Mouse (Mus musculus): ENCODE data around the gene Klhdc1. TPM values are rescaled to one million over a fixed set of nuclear protein-coding genes. Genes with fewer than 3 reads are reported as not detected.

The Klhdc1 gene
- polyA plus RNA-seq, 1 experiment from 2014 or later = 4.7 TPM

DNA sequence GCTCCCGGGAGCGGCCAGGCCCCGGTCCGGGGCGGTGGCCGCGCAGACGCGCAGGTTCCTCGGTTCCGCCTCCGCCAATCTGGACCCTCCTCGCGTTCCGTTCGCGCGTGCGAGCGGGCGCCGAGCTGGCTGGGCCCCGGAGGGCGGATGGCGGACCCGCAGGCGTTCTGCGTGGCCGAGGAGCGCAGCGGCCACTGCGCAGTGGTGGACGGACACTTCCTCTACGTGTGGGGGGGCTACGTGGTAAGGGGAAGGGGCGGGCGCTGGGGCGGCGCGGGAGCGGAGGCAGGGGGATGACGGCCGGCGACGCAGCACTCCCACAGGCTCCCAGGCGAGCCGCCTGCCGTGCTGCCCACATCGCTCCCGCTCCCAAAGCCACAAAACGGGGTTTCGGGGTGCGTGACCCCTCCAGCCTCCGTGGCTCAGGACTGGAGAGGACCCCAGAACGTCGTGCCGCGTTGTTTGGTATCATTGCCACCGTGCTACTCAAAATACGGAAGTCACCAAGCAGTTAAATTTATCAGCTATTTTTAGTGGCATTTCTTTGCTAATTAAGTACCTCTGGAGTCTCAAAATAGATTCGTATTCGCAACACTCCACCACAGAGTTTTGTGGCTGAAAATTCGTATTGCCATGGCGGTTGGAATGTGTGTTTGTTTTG lies 925 bp downstream of the Klhdc1 start:
- Histone ChIP-seq H3K27me3 (ENCODE audit: control insufficient read depth, insufficient read depth, low read length) (no peaks in the 10 kb centered on the region), H3K4me3 (ENCODE audit: low read depth, low read length) (peak overlapping the region; percentile 73), H3K27ac (replicated peaks; ENCODE audit: low read depth, low read length) (peak overlapping the region; percentile 61; the same call in 1 of the 2 replicates), H3K4me2 (ENCODE audit: low read depth, severe bottlenecking) (peak overlapping the region; percentile 66), H3K4me1 (ENCODE audit: control insufficient read depth, insufficient read depth, low read length) (no peaks in the 10 kb centered on the region), H3K36me3 (ENCODE audit: control insufficient read depth, insufficient read depth, low read length) (no peaks in the 10 kb centered on the region), H3K9ac (ENCODE audit: low read length) (peak overlapping the region; percentile 88), H3K9me3 (ENCODE audit: control insufficient read depth, low read length) (no peaks in the 10 kb centered on the region)
- DNase-seq (ENCODE audit: low spot score) (peak; percentile 80), ATAC-seq (ENCODE audit: insufficient number of reproducible peaks, low FRiP score, low TSS enrichment, low read depth) (peak; percentile 87)
- under 1% methylated on average over 60 of the region's 64 CpGs for WGBS

- Histone ChIP-seq H3K27ac (replicated peaks; ENCODE audit: low read depth, low read length) (no peak overlapping the region), H3K4me1 (ENCODE audit: control insufficient read depth, insufficient read depth, low read length) (no peaks in the 10 kb centered on the region), H3K4me2 (ENCODE audit: low read depth, severe bottlenecking) (no peak overlapping the region), H3K27me3 (ENCODE audit: control insufficient read depth, insufficient read depth, low read length) (no peaks in the 10 kb centered on the region), H3K9me3 (ENCODE audit: control insufficient read depth, low read length) (no peaks in the 10 kb centered on the region), H3K4me3 (ENCODE audit: low read depth, low read length) (no peak overlapping the region), H3K9ac (ENCODE audit: low read length) (no peak overlapping the region), H3K36me3 (ENCODE audit: control insufficient read depth, insufficient read depth, low read length) (no peaks in the 10 kb centered on the region)
- DNase-seq (ENCODE audit: low spot score) = no peak
- 88% methylated on average over 4 of the region's 4 CpGs for WGBS
- no peak for ATAC-seq (ENCODE audit: insufficient number of reproducible peaks, low FRiP score, low TSS enrichment, low read depth)
Observed at GRCm38 (mm10) chr12:69249766-69250165, 8.8 kb downstream of the Klhdc1 start.

DNA sequence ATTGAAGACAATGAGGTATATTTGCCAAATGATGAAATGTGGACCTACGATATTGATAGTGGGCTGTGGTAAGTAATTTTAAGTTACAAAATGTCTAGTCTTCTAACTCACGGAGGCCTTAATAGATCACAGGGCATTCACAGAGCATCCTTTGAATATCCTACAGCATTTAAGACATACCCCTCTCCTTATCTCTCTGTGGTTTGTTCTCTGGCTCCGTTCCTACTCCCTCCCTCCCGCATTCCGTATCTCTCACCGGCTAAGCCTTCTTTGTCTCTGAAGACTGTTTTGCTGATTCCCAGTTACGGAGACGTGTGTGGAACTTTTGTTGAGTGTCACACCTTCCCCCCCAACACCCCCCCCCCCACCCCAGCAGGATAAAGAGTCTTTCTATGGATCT lies 9.8 kb downstream of the Klhdc1 start:
- DNase-seq (ENCODE audit: low spot score) (no peak), ATAC-seq (ENCODE audit: insufficient number of reproducible peaks, low FRiP score, low TSS enrichment, low read depth) (no peak)
- H3K36me3 ChIP-seq (ENCODE audit: control insufficient read depth, insufficient read depth, low read length) = no peaks in the 10 kb centered on the region
- no peak overlapping the region for H3K4me2 ChIP-seq (ENCODE audit: low read depth, severe bottlenecking)
- 89% methylated on average over 8 of the region's 8 CpGs for whole genome bisulfite sequencing
- no peak overlapping the region for H3K4me3 ChIP-seq (ENCODE audit: low read depth, low read length)
- no peaks in the 10 kb centered on the region for H3K27me3 ChIP-seq (ENCODE audit: control insufficient read depth, insufficient read depth, low read length)
- H3K9ac ChIP-seq (ENCODE audit: low read length) = no peak overlapping the region
- H3K9me3 ChIP-seq (ENCODE audit: control insufficient read depth, low read length) = no peaks in the 10 kb centered on the region
- no peak overlapping the region for H3K27ac ChIP-seq (replicated peaks; ENCODE audit: low read depth, low read length)
- H3K4me1 ChIP-seq (ENCODE audit: control insufficient read depth, insufficient read depth, low read length) = no peaks in the 10 kb centered on the region

- ATAC-seq (ENCODE audit: insufficient number of reproducible peaks, low FRiP score, low TSS enrichment, low read depth) (no peak), DNase-seq (ENCODE audit: low spot score) (no peak)
- H3K4me3 ChIP-seq (ENCODE audit: low read depth, low read length) = no peak overlapping the region
- H3K4me2 ChIP-seq (ENCODE audit: low read depth, severe bottlenecking) = no peak overlapping the region
- WGBS = 90% methylated on average over 1 of the region's 1 CpGs
- H3K27me3 ChIP-seq (ENCODE audit: control insufficient read depth, insufficient read depth, low read length) = no peaks in the 10 kb centered on the region
- no peak overlapping the region for H3K27ac ChIP-seq (replicated peaks; ENCODE audit: low read depth, low read length)
- no peaks in the 10 kb centered on the region for H3K36me3 ChIP-seq (ENCODE audit: control insufficient read depth, insufficient read depth, low read length)
- no peaks in the 10 kb centered on the region for H3K4me1 ChIP-seq (ENCODE audit: control insufficient read depth, insufficient read depth, low read length)
- H3K9ac ChIP-seq (ENCODE audit: low read length) = no peak overlapping the region
- H3K9me3 ChIP-seq (ENCODE audit: control insufficient read depth, low read length) = no peaks in the 10 kb centered on the region
Observed at GRCm38 (mm10) chr12:69253806-69254205, 12.8 kb downstream of the Klhdc1 start.

DNA sequence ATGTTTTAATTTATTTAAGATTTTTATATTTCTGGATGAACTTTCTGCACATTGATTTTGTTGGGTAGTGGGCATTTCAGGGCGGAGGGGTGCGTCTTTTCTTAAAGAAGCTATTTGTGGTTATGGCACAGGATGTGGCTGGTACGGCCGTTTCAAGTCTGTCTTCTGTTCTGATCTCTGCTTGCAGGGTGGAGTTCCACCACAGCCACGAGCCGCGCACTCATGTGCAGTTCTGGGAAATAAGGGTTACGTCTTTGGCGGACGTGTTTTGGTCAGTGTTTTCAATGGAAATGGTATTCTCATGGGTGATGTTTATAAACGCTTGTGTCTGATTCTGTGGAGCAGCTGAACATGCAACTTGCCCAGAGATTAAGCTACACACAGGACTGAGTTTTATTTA lies 16.9 kb downstream of the Klhdc1 start:
- ATAC-seq (ENCODE audit: insufficient number of reproducible peaks, low FRiP score, low TSS enrichment, low read depth) = no peak
- WGBS = 92% methylated on average over 11 of the region's 11 CpGs
- no peaks in the 10 kb centered on the region for H3K9me3 ChIP-seq (ENCODE audit: control insufficient read depth, low read length)

DNA sequence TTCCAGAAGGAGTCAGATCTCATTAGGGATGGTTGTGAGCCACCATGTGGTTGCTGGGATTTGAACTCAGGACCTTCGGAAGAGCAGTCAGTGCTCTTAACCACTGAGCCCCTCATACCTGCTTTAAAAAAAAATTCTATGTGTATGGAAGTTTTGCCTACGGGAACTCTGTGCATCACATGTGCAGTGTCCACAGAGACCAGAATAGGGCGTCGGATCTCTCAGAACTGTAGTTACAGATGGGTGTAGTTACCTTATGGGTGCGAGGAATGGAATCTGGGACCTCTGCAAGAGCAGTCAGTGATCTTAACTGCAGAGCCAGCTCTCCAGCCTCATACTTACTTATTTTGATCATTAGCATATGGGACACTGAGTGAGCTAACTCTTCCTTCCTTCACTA lies 21.3 kb downstream of the Klhdc1 start:
- DNase-seq (ENCODE audit: low spot score) (no peak), ATAC-seq (ENCODE audit: insufficient number of reproducible peaks, low FRiP score, low TSS enrichment, low read depth) (no peak)
- no peaks in the 10 kb centered on the region for H3K9me3 ChIP-seq (ENCODE audit: control insufficient read depth, low read length)
- no peak overlapping the region for H3K9ac ChIP-seq (ENCODE audit: low read length)
- H3K36me3 ChIP-seq (ENCODE audit: control insufficient read depth, insufficient read depth, low read length) = no peaks in the 10 kb centered on the region
- no peak overlapping the region for H3K27ac ChIP-seq (replicated peaks; ENCODE audit: low read depth, low read length)
- no peak overlapping the region for H3K4me2 ChIP-seq (ENCODE audit: low read depth, severe bottlenecking)
- no peak overlapping the region for H3K4me3 ChIP-seq (ENCODE audit: low read depth, low read length)
- WGBS = 95% methylated on average over 5 of the region's 5 CpGs
- no peaks in the 10 kb centered on the region for H3K27me3 ChIP-seq (ENCODE audit: control insufficient read depth, insufficient read depth, low read length)
- H3K4me1 ChIP-seq (ENCODE audit: control insufficient read depth, insufficient read depth, low read length) = no peaks in the 10 kb centered on the region

More for the DNA sequence above, 16.9 kb downstream of the Klhdc1 start:
- Histone ChIP-seq H3K27ac (replicated peaks; ENCODE audit: low read depth, low read length) (no peak overlapping the region), H3K4me3 (ENCODE audit: low read depth, low read length) (no peak overlapping the region), H3K4me1 (ENCODE audit: control insufficient read depth, insufficient read depth, low read length) (no peaks in the 10 kb centered on the region), H3K9ac (ENCODE audit: low read length) (no peak overlapping the region), H3K4me2 (ENCODE audit: low read depth, severe bottlenecking) (no peak overlapping the region), H3K27me3 (ENCODE audit: control insufficient read depth, insufficient read depth, low read length) (no peaks in the 10 kb centered on the region), H3K36me3 (ENCODE audit: control insufficient read depth, insufficient read depth, low read length) (no peaks in the 10 kb centered on the region)
- DNase-seq (ENCODE audit: low spot score) = no peak

- no peak overlapping the region for H3K9ac ChIP-seq (ENCODE audit: low read length)
- ATAC-seq (ENCODE audit: insufficient number of reproducible peaks, low FRiP score, low TSS enrichment, low read depth) = no peak
- DNase-seq (ENCODE audit: low spot score) = no peak
- H3K4me1 ChIP-seq (ENCODE audit: control insufficient read depth, insufficient read depth, low read length) = no peaks in the 10 kb centered on the region
- no peak overlapping the region for H3K4me2 ChIP-seq (ENCODE audit: low read depth, severe bottlenecking)
- H3K27ac ChIP-seq (replicated peaks; ENCODE audit: low read depth, low read length) = no peak overlapping the region
- no peaks in the 10 kb centered on the region for H3K9me3 ChIP-seq (ENCODE audit: control insufficient read depth, low read length)
- H3K36me3 ChIP-seq (ENCODE audit: control insufficient read depth, insufficient read depth, low read length) = no peaks in the 10 kb centered on the region
- 90% methylated on average over 3 of the region's 3 CpGs for WGBS
- H3K27me3 ChIP-seq (ENCODE audit: control insufficient read depth, insufficient read depth, low read length) = no peaks in the 10 kb centered on the region
- no peak overlapping the region for H3K4me3 ChIP-seq (ENCODE audit: low read depth, low read length)
Observed at GRCm38 (mm10) chr12:69265031-69265430, 24.1 kb downstream of the Klhdc1 start.

DNA sequence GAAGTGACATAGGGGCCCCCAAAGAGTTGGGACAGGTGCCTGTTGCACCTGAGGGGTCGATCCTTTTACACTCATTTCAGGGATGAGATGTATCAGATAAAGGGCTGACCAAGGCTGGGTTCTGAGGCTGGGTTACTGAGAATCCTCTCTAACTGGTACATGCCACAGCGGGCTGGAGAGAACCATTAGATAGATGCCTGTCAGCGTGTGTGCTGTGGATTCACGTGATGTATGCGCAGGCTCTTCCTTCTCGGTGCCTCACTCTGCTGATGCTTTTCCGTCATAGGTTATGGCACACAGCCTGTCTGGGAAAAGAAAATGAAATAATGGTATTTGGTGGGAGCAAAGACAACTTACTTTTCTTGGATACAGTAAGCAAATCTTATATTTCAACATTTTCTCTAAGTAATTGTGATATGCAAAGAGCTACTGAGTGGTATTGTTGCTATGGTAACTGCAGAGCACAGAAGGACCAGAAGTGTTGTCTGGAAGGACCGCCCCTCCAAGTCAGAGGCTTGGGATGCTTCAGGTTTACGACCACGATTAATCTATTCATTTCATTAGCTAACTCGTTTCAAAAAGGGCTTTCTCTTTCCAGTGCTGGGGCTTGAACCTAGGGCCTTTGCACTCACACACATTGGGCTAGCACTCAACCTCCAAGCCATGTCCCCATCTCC lies 27.1 kb downstream of the Klhdc1 start:
- no peaks in the 10 kb centered on the region for H3K9me3 ChIP-seq (ENCODE audit: control insufficient read depth, low read length)
- no peak overlapping the region for H3K9ac ChIP-seq (ENCODE audit: low read length)
- 79% methylated on average over 11 of the region's 11 CpGs for WGBS
- no peak overlapping the region for H3K4me2 ChIP-seq (ENCODE audit: low read depth, severe bottlenecking)
- H3K4me3 ChIP-seq (ENCODE audit: low read depth, low read length) = no peak overlapping the region
- H3K36me3 ChIP-seq (ENCODE audit: control insufficient read depth, insufficient read depth, low read length) = no peaks in the 10 kb centered on the region
- H3K4me1 ChIP-seq (ENCODE audit: control insufficient read depth, insufficient read depth, low read length) = no peaks in the 10 kb centered on the region
- H3K27ac ChIP-seq (replicated peaks; ENCODE audit: low read depth, low read length) = no peak overlapping the region
- DNase-seq (ENCODE audit: low spot score) (no peak), ATAC-seq (ENCODE audit: insufficient number of reproducible peaks, low FRiP score, low TSS enrichment, low read depth) (no peak)
- no peaks in the 10 kb centered on the region for H3K27me3 ChIP-seq (ENCODE audit: control insufficient read depth, insufficient read depth, low read length)
